Mouse (Mus musculus): Measurements from ENCODE around the gene Susd6.

GRCm38 (mm10) chr12:80758559-80759386, 31.5 kb upstream of the Susd6 start:
- no peak for TF ChIP-seq POLR2A (IDR thresholded peaks at IDR 0.05; ENCODE audit: insufficient read depth, low read depth, low read length)
- TF ChIP-seq CTCF (IDR thresholded peaks at IDR 0.05; ENCODE audit: insufficient read depth, low read depth, low read length) = no peak

Measured in olfactory bulb, adult 2 months (tissue).